Mouse (Mus musculus) right cerebral cortex, postnatal 4 days (tissue): ENCODE results near the gene Tmem230.
A peak's percentile ranks its signal among the peaks of the same experiment; 100 is the strongest.
"Not testable (repeated sequence)": the region's sequence is repeated elsewhere in the genome, so short reads cannot be mapped to it uniquely, and the experiment has no call there.

ENCODE experiments used
- DNase-seq: peaks from one replicate; pipeline ENCODE4 v3.0.0-alpha.2; 2022

Tmem230 gene

GRCm38 (mm10) chr2:132247539-132248313, at the start of gene Tmem230:
Gene Tmem230 (minus strand): TSS chr2:132247807.
- DNase-seq, result peak; percentile 89

DNA sequence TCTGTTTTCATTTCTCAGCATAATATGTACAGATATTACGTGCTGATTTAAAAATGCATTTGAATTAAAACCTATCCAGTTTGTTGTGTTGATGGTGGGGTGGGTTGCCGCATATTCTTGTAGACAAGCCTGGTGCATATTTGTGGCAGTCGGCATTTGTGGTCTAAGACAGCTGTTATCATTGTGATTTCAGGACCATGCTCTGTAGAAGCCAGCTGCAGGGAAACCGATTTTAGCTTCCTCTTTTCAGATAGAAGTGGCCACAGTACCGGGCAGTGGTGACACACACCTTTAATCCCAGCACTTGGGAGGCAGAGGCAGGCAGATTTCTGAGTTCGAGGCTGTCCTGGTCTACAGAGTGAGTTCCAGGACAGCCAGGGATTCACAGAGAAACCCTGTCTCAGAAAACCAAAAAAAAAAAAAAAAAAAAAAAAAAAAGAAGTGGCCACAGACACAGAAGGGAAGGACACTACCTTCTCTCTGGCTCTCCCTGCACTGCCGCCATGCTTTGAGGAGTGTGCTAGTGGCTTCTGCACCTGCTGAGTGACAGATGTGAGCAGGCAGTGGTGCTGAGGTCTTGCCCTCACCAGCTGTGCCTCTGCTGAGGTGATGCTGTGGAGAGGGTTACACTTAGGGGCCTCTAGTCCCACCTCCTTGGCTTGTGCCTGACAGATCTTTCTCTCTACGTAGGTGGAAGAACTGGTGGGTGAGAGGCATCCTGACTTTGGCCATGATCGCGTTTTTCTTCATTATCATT, 46.3 kb upstream of the Tmem230 start:
- no peak for DNase-seq

DNA sequence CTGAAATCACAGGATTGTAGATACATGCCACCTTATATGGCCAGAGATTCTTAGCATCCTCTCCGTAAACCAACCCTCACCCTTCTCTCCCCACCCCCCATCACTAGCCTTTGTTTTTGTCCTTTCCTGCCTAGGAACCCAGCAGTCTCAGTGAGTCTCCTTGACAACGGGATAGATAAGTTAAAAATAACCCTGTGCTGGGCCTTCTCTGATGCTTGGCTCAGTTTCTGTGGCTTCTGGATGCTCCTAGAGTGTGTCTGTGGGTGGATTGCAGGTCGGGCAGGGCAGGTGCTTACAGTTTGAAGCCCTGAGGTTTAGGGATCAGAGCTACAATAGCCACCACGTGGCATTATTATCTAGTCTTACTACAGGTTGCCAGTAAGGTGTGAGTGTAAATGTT, 44.5 kb upstream of the Tmem230 start:
- no peak for DNase-seq

DNA sequence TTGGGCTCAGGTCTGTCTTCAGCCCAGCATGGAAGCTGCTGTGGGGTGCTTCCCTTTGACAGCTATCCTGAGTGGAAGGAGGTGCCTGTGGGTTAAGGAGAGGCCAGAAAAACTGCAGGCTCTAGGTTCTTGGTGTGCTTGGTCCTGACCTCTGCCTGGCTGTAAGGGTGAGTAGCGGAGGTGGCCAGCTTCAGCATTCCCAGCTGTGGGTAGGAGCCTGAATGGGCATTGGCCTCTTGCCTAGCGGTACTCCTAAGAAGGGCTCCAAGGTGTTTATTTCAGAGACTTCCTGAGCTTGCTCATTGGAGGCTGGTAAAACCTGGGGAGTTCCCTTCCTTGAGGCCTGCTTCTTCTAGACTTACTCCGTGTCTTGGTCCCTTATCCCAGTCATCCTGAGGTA, 43.7 kb upstream of the Tmem230 start:
- DNase-seq, result no peak

DNA sequence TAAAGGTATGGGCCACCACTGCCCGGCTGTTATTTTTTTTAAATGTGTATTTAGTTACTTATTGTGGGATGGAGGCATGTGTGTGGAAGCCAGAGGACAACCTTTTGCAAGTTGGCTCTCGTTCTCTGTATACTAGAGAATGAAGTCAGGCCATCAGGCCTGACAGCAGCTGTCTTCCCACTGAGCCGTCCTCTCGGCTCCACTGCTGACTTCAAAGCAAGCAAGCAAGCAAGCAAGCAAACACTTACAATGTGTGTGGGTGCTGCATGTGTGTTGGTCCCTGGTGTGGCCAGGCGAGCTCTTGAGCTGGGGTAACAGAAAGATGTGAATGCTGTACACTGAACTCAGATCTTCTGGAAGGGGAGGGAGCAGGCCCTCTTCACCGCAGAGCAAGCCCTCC, 43.2 kb upstream of the Tmem230 start:
- DNase-seq, result no peak

DNA sequence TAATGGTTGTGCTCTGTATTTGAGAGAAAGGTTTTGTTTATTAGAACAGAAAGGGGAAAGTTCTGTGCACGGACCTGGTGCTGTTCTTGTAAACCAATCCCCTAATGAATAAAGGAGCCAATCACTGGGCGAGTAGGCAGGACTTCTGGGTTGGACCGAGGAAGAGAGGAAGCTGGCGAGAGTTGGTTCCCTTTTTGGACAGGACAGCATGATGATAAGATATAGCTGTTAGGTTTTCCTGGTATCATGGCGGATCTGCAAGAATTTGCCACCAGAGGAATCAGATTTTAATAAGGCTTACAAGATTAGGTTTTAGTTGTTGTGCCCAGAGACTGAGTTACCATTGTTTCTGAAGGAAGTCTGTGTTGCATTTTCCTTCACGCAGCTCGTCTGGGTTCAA, 41.6 kb upstream of the Tmem230 start:
- DNase-seq, result not testable (repeated sequence)

- no peak for DNase-seq
These were observed 38.9 kb upstream of the Tmem230 start for GRCm38 (mm10) chr2:132286376-132287076.

DNA sequence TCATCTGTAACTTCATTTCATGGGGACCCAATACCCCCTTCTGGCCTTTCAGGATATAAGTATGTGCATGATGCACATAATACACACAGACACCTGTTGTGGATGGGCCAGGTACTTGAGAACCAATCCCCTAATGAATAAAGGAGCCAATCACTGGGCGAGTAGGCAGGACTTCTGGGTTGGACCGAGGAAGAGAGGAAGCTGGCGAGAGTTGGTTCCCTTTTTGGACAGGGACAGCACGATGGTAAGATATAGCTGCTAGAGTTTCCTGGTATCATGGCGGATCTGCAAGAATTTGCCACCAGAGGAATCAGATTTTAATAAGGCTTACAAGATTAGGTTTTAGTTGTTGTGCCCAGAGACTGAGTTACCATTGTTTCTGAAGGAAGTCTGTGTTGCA, 38.1 kb upstream of the Tmem230 start:
- not testable (repeated sequence) for DNase-seq

GRCm38 (mm10) chr2:132284492-132285139, 37.0 kb upstream of the Tmem230 start:
- no peak for DNase-seq

DNA sequence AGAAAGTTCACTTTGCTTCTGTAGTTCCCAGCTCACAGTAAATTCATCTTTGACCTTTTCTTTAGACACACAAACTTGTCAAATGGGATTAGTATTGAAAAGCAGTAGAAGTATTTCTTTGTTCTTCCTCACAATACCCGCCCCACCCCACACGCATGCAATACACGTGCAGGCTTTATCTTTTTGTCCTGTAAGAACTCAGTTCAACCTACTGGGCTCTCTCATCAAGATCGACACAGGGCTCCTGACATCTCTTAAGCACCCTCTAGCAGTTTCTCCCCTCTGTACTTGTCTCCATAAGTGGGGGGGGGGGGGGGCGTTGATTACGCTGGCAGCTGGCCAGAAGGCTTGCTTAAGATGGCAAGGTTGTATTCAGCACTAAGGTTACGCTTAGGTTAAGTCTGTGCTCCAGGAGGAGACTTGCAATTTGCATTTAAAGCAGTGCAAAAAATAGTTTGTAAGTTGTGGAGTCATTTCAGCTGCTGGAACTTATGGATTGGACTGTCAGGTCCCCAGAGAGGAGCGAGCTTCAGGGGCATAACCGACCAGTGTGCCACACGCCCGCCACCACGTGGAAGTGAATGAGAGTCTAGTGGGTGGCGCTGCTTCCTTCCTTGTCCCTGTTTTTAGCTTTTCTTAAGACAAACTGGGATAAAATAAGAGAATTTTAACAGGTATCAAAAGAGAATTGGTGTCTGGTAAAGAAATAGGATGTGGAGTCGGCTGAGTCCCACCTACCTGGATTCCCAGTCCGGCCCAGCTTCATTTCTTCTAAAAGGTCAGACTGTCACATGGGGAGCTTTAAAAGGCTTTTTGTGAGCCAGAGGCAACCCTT, 35.8 kb upstream of the Tmem230 start:
- DNase-seq, result no peak

- DNase-seq, result no peak
These were observed 35.0 kb upstream of the Tmem230 start for GRCm38 (mm10) chr2:132282453-132283174.

DNA sequence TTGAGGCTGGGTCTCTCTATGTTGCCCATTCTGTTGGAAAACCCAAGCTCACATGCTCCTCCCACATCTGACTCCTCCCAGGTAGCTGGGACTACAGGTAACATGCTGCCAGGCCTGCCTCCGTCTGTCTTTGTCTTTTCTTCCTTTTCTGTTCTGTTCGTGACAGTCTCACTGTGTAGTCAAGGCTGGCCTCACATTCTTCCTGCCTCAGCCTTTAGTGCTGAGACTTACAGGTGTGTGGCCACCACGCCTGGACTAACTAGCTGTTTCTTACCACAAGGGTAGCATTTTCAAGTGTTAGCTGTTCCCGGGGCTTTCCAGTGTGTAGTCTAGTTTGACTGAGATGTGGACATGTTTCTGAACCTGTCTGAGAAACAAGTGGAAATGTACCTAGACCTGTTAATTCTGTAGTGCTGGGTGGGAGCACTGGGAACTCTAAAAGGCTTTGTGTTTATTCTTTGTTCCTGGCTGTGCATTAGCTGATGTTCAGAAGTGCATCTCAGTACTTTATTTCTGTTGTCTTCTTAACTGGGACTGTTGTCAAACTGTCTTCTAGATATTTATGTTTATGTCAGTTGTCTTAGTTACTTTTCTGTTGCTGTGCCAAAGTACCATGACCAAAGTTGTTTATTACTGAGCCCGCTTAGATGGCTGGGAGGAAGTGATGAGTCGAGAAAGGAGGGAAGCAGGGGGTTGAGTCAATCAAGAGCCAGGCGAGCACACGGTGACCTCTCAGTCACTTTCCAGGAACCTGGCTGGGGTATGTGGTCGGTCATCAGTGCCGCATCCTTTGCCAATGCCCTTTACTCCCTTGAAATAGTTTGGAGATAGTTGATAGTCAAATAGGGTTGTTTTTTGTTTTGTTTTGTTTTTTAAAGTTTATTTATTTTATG, 34.2 kb upstream of the Tmem230 start:
- DNase-seq, result no peak

- no peak for DNase-seq
These were observed 33.0 kb upstream of the Tmem230 start for GRCm38 (mm10) chr2:132280518-132281120.

- no peak for DNase-seq
These were observed 32.4 kb upstream of the Tmem230 start for GRCm38 (mm10) chr2:132279978-132280377.

GRCm38 (mm10) chr2:132279336-132279882, 31.8 kb upstream of the Tmem230 start:
- DNase-seq, result no peak

- DNase-seq, result no peak
These were observed 30.8 kb upstream of the Tmem230 start for GRCm38 (mm10) chr2:132278273-132278853.

DNA sequence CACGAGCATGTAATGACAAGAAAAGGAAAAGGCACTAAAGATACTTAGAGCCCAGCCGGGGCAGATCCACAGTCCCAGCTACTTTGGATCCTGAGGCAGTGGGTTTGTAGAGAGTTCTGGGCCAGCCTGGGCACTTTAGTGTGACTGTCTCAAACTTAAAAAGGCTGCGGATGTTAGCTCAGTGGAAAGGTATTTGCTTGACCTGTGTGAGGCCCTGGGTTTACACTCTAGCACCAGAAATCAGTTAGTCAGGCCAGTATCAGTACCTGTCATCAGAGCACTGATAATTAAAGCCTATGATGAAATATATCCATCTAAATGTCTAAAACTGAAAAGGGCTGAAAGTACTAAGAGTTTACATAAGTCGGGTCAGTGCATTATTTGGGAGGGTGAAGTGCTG, 28.6 kb upstream of the Tmem230 start:
- DNase-seq, result no peak

DNA sequence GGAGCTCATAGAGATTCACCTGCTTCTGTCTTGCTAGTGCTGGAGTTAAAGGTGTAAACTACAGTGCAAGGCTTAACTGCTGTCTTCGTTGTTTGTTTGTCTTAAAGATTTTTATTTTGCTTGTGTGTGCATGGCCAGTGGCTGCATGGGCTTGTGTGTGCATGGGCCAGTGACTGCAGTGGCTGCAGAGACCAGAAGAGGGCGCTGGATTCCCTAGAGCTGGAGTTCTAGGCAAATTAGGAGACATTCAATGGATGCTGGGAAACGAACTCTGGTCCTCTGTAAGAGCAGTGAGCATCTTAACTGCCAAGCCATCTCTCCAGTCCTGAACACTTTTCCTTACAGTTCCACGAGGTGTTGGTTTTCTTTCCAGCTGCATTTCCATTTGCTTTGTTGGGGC, 27.9 kb upstream of the Tmem230 start:
- DNase-seq, result no peak

DNA sequence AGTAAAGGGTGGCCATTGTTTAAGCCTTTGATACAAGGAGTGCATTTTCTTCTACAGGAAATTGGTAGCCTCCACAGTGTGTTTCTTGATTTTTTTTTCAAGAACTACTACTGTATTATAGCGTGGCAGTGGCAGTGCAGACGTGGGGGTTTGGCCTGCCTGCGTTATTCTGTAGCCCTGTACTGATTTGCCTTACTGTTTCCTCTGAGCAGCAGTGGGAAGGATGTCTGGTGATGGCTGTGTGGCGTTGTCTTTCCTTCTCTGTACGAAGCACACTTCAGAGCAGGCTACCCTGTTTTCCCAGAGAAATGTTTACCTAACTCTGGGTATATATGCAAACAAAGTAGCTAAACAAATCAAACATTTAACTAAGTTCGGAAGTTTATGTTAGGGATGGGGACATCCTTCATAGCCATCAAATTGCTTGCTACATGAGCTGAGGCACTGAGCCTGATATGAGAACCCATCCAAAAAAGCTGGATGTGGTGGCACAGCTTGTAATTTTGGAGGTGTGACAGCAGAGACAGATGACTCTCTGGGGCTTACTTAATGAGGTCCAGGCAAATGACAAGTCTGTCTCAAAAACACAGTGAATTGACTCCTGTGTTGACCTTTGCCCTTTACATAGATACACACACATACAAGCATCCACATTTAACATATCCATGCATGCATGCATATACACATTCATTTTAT, 25.2 kb upstream of the Tmem230 start:
- DNase-seq, result no peak
